Mouse (Mus musculus): Measurements from ENCODE around the gene Alg3.
A peak's percentile ranks its signal among the peaks of the same experiment; 100 is the strongest.

Alg3 gene

DNA sequence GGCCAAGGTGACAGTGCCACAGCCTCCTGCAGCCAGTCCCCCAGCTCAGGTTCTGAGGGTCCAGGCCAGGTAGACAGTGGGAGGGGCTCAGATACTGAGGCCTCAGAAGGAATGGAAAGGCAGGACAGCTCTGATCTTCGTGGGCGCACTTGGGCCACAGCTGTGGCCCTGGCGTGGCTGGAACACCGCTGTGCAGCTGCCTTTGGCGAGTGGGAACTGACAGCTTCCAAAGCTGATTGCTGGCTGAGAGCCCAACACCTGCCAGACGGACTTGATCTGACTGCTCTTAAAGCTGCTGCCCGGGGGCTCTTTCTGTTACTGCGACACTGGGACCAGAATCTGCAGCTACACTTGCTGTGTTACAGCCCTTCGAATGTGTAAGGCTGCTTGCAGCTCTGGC is 6.8 kb downstream of the Alg3 start:
- no peak for DNase-seq (ENCODE audit: low spot score)

DNA sequence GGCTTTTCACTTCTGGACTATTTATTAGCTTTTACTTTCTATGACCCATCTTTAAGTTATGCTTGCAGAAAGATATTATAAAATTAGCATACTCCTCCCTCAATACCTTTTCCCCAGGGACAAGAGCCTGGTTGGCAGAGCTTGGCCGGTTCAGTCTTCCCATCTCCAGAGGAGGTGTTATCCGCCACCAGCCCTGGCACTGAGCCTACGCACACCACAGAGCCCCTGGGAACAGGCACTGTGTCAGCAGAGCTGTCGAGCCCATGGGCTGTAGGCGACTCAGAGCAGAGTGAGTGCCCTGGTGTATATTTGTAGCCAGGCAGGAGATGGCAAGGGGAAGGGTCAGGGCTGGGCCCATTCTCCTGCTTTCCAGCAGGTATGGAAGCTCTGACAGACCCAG is 11.0 kb downstream of the Alg3 start:
- no peak for DNase-seq (ENCODE audit: low spot score)

DNA sequence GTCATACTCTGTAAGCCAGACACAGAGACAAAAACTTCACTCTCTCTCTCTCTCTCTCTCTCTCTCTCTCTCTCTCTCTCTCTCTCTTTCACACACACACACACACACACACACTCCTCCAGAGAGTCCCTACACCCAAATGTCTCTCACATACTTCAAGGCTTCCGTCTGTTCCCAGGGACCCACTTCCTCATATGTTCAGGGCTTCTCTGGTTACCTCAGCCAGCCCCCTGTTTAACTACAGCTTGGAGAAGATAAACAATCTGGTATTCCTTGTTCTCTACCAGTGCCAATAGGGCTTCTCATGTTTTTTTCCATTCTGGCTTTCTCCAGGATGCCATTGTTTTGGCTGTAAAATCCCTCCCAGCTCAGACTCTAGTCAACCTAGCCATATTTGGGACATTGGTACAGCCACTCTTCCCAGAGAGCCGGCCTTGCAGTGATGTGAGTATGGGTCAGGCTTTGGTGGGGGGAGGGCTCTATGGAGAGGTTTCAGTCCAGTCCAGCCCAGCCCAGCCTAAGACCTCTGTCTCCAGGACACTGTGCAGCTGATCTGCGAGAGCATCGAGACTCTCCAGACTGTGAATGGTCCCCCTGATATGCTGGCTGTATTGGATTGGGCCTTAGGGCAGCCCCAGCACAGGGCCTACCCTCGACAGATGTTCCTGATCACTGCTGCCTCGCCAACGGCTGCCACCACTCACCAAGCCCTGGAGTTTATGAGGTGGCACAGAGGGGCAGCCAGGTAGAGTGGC is 14.7 kb downstream of the Alg3 start:
- no peak for DNase-seq (ENCODE audit: low spot score)

DNA sequence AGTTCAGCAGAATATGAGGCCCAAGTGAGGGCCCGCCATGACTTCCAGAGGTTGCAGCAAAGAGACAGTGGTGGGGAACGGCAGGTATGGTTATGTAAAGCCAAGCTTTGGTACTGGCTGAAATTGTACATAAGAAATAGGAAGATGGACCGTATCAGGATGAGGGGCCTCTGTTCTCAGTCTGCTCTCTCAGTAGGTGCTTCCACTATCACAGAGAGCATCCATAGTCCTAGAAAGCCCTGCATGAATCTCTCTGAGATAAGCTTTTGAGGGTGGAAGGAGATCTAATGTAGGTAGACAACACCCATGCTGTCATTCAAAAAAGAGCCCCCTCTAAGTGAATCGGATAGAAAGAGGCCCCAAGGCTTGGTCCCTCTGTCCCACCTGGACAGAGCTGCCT is 15.8 kb downstream of the Alg3 start:
- DNase-seq (ENCODE audit: low spot score), result no peak

DNA sequence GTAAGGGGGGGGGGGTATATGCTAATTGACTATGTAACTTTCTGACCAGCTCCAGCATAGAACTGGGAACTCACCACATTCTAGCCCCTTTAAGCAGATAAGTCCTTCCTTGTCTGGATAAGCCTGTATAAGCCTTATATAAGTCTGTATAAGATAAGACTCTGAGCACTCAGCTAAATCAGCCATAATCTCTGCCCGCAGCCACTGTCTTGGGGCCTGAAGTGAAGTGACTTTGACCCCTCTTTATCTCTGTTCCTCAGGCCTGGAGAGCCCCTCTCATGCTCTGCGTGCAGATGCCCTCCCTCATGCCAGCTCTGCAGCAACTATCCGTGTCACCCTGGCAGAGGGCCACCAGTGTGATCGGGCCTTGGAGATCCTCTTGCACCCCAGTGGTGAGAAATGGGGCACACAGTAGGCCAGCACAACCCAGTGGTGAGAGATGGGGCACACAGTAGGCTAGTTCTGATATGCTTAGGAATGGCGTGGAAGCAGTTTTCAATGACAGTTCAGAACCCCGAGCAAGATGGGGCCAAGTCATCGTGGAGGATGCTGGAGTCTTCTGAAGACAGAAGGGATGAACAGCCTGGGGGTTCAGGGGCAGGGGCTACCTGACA is 16.4 kb downstream of the Alg3 start:
- no peak for DNase-seq (ENCODE audit: low spot score)

DNA sequence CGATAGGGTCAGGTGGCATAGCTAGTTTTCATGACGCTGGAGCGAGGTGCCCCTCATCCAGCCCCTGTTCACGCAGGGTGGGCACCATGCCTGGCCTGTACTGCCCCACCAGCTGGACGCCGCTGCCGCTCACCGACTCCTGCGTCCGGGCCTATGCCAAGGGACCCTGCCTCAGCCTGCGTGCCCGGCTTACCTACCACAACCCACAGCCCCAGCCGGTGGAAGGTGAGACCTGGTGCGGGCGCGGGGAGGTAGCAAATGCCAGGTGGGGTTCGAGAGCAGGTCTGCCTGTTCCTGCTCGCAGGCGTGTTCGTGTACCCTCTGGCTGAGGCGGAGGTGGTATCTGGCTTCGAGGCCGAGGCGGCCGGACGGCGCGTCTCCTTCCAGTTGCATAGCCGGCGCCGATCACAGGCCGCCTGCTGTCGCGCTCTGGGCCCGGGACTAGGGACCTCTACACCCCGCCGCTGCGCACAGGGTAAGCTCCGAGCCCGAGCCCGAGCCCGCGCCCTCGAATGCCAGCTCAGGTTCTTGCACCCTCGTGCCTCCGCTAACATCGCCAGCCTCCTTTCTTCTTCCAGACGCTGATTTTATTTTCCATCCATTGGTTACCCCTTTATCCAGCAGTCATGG is 20.3 kb downstream of the Alg3 start:
- DNase-seq (ENCODE audit: low spot score), result no peak

DNA sequence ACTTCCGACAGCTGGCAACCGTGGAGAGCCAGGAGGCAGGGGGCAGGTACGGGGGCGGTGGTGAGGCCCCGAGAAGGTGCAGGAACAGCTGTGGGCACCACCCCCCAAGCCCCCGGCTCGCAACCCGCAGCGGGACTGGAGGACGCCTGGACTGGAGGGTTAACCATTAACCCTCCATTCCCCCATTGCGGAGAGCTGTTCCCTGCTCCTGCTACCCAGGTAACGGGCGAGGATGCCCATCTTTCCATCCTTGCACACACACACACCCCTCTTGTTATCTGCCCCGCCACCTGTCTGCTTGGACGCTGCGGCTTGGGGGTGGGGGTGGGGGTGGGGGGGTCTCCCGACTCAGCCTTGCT is 20.9 kb downstream of the Alg3 start:
- no peak for DNase-seq (ENCODE audit: low spot score)

DNA sequence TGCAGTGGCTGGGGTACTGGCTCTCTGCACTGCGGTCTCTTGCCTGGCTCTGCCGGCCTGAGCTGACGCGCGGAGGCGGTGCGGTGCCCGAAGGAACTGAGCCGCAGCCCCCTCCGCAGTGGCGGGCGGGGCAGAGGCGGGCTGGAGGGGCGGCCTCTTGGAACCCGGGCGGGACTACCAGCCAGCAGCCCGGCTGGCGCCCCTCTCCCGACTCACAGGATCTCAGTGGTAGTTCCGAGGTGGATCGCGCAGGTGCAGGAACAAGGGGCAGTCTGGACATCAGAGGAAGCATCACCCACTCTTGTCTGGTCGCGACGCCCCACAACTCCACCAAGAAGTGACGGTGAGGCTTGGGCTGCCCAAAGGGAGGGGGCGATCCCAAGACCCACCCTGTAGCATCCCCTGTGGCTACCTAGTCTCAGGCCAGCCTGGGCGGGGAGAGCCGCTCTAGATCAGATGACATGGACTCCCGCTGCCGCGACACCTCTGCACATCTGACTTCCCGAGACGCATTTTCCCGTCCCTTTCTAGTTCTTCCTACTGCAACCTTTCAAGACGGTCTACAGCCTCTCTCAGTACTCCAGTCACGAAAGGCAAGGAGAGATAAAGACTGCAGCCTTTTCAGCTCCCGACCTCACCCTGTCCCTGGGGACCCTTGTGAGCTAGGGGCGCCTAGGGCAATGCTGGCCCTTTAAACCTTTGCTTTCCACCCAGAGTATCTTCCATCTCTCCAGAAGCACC is 21.4 kb downstream of the Alg3 start:
- DNase-seq (ENCODE audit: low spot score), result peak; percentile 66

DNA sequence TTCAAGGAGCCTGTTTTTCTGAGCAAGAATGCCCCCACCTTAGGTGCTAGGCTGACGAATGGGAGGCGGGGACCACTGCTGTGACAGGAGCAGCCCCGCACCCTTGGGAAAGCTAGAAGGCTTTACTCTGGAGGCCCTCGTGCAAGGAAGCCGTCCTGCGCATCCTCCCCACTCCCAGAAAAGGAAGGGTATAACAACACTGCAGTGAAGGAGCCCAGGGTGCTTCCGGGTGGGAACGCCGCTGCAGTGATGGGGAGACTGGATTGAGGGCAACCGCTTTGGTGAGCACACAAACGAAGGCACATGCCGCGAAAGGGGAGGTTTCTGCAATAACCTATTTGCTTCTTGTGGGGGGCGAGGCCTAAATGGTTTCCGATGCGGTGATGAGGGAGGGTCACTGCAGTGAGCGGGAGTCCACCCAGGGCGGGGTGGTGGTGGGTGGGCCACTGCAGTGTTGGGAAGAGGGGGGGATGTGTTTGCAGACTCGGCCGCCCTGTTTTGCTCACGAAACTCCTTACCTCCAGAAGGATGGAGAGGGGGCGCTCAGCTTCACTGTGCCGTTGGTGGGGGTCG is 22.1 kb downstream of the Alg3 start, which contains the start of gene Vwa5b2:
Gene Vwa5b2, plus strand, starts transcription at position 106 of the 573 bp plus-strand sequence.
- no peak for DNase-seq (ENCODE audit: low spot score)

DNA sequence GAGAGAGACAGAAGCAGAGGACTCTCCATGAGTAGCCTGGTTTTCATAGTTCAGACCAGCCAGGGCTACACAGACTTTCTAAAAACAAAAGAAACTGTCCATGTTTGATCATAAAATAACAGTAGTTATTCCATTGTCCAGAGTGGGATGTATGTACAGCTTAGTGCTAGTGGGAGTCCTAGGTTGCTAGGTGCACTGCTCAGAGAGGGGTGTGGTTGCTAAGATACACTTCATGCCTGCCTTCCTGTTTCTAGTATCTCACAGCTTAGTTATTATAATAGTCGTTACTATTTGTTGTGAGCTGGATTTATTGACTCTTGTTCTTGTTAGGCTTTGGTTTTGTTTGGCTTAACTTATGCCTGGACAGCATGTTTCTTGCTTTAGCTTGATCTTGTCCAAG is 46.5 kb downstream of the Alg3 start:
- DNase-seq (ENCODE audit: low spot score), result no peak

DNA sequence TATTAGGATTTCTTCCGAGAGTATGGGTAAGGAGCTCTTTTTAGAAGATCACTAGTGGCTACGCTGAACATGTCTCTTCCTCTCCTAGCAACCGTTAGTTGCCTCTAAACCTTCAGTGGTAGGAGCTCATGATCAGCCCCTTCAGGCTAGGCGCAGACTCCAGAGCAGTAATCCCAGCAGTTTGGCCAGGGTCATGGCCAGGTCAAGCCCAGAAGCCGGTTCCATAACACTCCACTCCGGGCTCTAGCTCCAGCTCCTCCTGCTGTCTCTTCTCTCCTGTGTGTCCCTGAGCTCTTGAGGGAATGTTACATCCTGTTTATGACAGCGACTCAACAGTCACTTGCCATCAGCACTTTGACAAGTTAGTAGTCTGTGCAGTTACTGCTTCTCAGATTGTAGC is 54.2 kb downstream of the Alg3 start:
- no peak for DNase-seq (ENCODE audit: low spot score)

All from retina, embryonic 14.5 days (tissue).